Mouse (Mus musculus) hindbrain, embryonic 12.5 days (tissue): ENCODE measurements at regions not wholly inside any gene's neighbourhood (a gene's known extent, or its start where the extent isn't known, plus 50 kb on each side); places are given as distances from the start of the nearest gene placed in this dataset.

Source experiments
- ATAC-seq: fragments of 200-750 bp; cut with Nextera tagmentation; 2 replicates; pipeline ENCODE4 v1.8.0; 2017; ENCODE audit warnings: moderate TSS enrichment; ENCODE audit not compliant: low FRiP score
- H3K27ac ChIP-seq: fragments of 300-500 bp; sonication (generic); 2 replicates; pipeline ENCODE4 v1.5.1; 2016; ENCODE audit warnings: mild to moderate bottlenecking
- H3K27me3 ChIP-seq: fragments of 300-500 bp; sonication (generic); 2 replicates; pipeline ENCODE4 v1.6.1; 2016; ENCODE audit warnings: mild to moderate bottlenecking
- H3K36me3 ChIP-seq: fragments of 300-500 bp; sonication (generic); 2 replicates; pipeline ENCODE4 v1.6.1; 2016; ENCODE audit warnings: mild to moderate bottlenecking
- H3K4me1 ChIP-seq: fragments of 300-500 bp; sonication (generic); 2 replicates; pipeline ENCODE4 v1.6.1; 2016
- H3K4me2 ChIP-seq: fragments of 300-500 bp; sonication (generic); replicated peaks from 2 replicates; pipeline ENCODE4 v1.6.1; 2016; ENCODE audit warnings: mild to moderate bottlenecking
- H3K4me3 ChIP-seq: fragments of 300-500 bp; sonication (generic); 2 replicates; pipeline ENCODE4 v1.5.1; 2016; ENCODE audit warnings: mild to moderate bottlenecking
- H3K9ac ChIP-seq: fragments of 300-500 bp; sonication (generic); 2 replicates; pipeline ENCODE4 v1.6.1; 2016; ENCODE audit warnings: mild to moderate bottlenecking, moderate library complexity
- H3K9me3 ChIP-seq: fragments of 300-500 bp; sonication (generic); replicated peaks from 2 replicates; pipeline ENCODE4 v1.6.1; 2016; ENCODE audit warnings: mild to moderate bottlenecking
- WGBS: fragments of 180-500 bp; shearing (Covaris S2); methylation state at CpG from one replicate; pipeline ENCODE4 v1.1.7; 2016; 5-methylcytosine and 5-hydroxymethylcytosine counted together

DNA sequence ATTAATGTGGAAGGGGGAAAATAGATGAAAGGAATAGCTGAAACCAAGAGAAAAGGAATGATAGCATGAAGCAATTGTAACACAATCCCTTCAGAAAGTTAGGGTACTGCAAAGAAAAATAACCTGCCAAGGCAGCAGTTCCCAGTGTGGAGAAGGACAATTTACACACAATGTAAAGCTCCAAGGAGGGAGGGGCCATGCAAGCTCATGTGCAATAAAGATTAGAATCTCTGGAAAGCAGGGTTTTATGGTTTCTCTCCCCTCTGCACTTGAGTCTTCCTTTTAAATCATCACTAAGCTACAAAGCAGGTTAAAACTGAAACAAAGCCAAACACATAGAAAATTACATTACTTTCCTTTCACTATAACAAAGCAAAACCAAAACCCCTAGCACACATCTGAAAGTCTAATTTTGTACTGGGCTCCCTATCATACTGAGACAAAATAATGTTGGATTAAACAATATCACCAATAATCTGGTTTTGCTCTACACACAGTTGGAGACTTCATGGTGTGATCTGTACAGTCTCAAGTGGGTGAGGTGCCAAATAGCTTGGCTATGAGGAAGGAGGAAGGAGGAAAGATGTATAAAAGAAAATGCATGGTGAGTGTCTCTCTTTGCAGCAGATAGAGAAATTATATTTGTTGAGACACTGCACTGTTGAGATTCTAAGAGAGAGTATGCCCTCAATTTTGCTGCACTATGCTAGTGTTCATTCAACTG, 840.9 kb downstream of the Nova1 start:
- Histone ChIP-seq H3K27ac (no peak overlapping the region), H3K36me3 (no peaks in the 10 kb centered on the region), H3K4me3 (no peak overlapping the region), H3K27me3 (no peaks in the 10 kb centered on the region), H3K9ac (no peak overlapping the region), H3K4me2 (no peak overlapping the region), H3K9me3 (no peaks in the 10 kb centered on the region), H3K4me1 (no peaks in the 10 kb centered on the region)
- no peak for ATAC-seq

DNA sequence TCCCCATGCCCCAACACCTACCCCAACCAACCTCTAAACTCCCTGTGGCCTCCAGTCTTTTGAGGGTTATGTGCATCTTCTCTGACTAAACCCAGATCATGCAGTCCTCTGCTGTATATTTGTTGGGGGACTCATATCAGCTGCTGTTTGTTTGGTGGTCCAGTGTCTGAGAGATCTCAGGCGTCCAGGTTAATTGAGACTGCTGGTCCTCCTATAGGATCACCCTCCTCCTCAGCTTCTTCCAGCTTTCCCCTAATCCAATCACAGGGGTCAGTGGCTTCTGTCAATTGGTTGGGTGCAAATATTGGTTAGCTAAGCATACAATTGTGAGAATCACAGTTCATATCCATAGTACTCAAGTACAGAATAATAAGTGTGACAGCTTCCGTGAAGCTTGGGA, 842.9 kb downstream of the Nova1 start:
- Histone ChIP-seq H3K4me2 (no peak overlapping the region), H3K9ac (no peak overlapping the region)
- 74% methylated on average over 2 of the region's 2 CpGs for WGBS

DNA sequence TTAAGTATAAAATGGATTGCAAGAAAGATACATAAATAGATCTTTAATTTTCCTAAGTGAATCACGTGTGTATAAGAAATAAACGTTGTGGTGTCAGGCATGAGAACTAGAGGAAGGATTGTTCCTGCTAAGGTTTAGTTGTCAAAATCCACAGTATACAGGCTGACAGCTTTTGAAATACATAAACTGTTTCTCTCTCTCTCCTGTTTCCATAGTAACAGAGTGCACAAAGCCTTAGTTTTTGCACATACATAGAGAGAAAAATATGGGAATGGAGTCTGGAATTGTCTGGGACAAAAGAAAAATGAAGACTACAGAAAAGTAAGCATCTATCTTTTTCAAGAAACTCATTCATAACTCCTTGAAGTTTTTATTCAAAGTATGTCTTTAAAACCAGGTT, 848.3 kb downstream of the Nova1 start:
- ATAC-seq = no peak
- WGBS = 61% methylated on average over 2 of the region's 2 CpGs

More for the DNA sequence above, 842.9 kb downstream of the Nova1 start:
- Histone ChIP-seq H3K4me1 (no peaks in the 10 kb centered on the region), H3K36me3 (no peaks in the 10 kb centered on the region), H3K9me3 (no peaks in the 10 kb centered on the region), H3K27me3 (no peaks in the 10 kb centered on the region), H3K4me3 (no peak overlapping the region), H3K27ac (no peak overlapping the region)
- ATAC-seq = no peak

DNA sequence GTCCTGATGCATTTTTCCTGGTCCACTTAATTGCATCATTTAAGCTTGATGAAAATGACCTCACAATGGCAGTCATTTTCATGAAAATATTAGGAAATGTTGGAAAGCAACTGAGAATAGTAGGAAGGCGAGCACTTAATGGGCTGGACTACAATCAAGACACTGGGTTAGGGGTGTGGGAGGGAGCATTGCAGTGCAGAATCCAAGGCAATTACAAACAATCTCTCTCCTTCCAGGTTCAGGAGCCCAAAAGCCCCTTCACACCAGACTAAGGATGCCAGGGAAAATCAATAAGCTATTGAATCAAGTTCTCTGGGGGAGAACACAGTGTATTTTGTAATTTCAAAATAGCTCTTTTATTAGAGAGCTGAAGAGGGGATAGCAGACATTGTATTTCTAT, 848.8 kb downstream of the Nova1 start:
- no peaks in the 10 kb centered on the region for H3K4me1 ChIP-seq
- no peaks in the 10 kb centered on the region for H3K36me3 ChIP-seq
- no peak overlapping the region for H3K9ac ChIP-seq
- no peaks in the 10 kb centered on the region for H3K9me3 ChIP-seq
- H3K4me3 ChIP-seq = no peak overlapping the region
- no peak for ATAC-seq
- 67% methylated on average over 1 of the region's 1 CpGs for WGBS
- no peaks in the 10 kb centered on the region for H3K27me3 ChIP-seq
- H3K27ac ChIP-seq = no peak overlapping the region
- H3K4me2 ChIP-seq = no peak overlapping the region

More for the DNA sequence above, 848.3 kb downstream of the Nova1 start:
- Histone ChIP-seq H3K4me1 (no peaks in the 10 kb centered on the region), H3K4me3 (no peak overlapping the region), H3K27me3 (no peaks in the 10 kb centered on the region), H3K9me3 (no peaks in the 10 kb centered on the region), H3K27ac (no peak overlapping the region), H3K9ac (no peak overlapping the region), H3K4me2 (no peak overlapping the region), H3K36me3 (no peaks in the 10 kb centered on the region)

DNA sequence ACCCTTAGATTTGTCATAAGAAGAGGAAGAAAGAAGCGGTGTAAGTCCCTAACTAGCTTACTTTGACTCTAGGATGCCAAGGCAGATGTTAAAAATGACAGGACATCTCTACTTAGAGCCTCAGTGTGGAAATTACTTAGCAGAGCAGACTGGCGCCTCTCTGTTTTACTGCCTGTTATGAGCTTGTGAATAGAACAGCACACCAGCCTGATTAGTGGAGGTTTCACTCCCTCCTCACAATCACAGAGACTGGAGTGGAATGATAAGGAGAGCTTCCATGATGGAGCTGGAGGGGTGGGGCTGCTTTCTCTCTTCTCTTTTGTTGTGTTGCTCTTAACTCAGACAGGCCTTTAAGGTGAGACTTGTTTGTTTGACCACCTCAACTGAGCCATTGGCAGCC, 871.8 kb downstream of the Nova1 start:
- H3K4me2 ChIP-seq = no peak overlapping the region
- H3K4me1 ChIP-seq = no peaks in the 10 kb centered on the region
- 76% methylated on average over 2 of the region's 2 CpGs for WGBS
- no peak for ATAC-seq
- no peak overlapping the region for H3K27ac ChIP-seq
- H3K9me3 ChIP-seq = no peaks in the 10 kb centered on the region
- no peak overlapping the region for H3K4me3 ChIP-seq
- H3K9ac ChIP-seq = no peak overlapping the region
- no peaks in the 10 kb centered on the region for H3K36me3 ChIP-seq
- no peaks in the 10 kb centered on the region for H3K27me3 ChIP-seq

DNA sequence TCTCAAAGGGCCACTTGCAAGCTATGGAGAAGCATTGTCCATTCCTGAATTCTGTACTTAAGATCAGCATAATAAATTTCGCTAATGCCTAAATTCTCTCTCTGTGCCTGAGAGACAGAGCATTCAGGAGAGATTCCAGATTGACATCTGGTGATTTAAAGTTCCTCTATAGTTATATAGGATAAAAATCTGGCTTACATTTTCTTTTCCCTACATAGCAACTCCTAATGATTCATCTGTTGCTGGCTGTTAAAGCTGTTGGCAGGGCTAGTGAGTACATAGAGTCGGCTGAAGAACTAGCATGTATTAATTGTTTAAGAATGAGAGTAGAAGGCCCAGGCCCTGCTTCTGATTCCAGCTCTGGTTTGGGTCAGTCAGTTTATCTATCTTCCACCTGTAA, 870.0 kb upstream of the Stxbp6 start:
- no peak for ATAC-seq
- Histone ChIP-seq H3K9ac (no peak overlapping the region), H3K4me1 (no peaks in the 10 kb centered on the region), H3K27ac (no peak overlapping the region), H3K4me2 (no peak overlapping the region), H3K9me3 (no peaks in the 10 kb centered on the region), H3K36me3 (no peaks in the 10 kb centered on the region), H3K4me3 (no peak overlapping the region), H3K27me3 (no peaks in the 10 kb centered on the region)
- WGBS = 73% methylated on average over 2 of the region's 2 CpGs

DNA sequence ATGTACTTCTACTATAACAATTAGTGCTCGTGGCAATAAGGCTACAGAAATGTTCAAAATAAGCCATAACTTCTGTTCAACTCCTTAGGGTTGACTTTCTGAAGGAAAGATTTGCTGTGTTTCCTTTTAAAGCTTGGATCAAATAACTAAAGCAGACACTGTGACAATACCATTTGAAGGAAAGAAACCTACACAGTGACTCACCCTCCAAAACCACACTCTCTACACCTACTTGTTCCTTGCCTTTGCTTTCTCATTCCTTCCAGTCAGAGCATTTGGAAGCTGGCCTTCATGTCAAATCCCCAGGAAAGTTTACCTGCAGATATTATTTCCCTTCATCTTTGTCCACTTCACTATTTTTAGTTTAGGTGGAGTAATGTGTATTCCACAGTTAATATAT, 867.9 kb upstream of the Stxbp6 start:
- no peaks in the 10 kb centered on the region for H3K4me1 ChIP-seq
- no peak for ATAC-seq
- no peak overlapping the region for H3K9ac ChIP-seq
- no peaks in the 10 kb centered on the region for H3K27me3 ChIP-seq
- no peaks in the 10 kb centered on the region for H3K36me3 ChIP-seq
- H3K4me2 ChIP-seq = no peak overlapping the region
- no peaks in the 10 kb centered on the region for H3K9me3 ChIP-seq
- H3K27ac ChIP-seq = no peak overlapping the region
- H3K4me3 ChIP-seq = no peak overlapping the region
- 68% methylated on average over 1 of the region's 1 CpGs for WGBS

DNA sequence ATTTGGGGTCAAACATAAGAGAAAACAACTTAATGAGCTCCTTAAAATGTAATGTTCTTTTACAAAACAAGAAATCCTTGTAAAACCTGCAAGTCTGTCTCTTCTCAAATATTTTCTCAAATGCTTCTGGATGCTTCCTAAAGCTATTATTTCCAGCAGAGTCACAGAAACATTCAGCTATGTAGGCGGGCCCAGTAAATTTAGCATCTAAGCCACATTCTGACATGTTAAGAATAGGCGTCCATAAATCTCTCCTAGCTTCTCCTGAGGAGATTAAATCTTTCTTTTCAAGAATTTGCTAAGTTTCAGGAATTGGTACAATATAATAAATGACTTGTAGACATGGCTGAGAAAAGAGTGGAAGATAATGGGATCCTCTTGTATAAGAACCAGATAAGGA, 858.9 kb upstream of the Stxbp6 start:
- no peak for ATAC-seq
- Histone ChIP-seq H3K27ac (no peak overlapping the region), H3K4me3 (no peak overlapping the region), H3K9ac (no peak overlapping the region), H3K9me3 (no peaks in the 10 kb centered on the region), H3K36me3 (no peaks in the 10 kb centered on the region), H3K27me3 (no peaks in the 10 kb centered on the region), H3K4me2 (no peak overlapping the region), H3K4me1 (no peaks in the 10 kb centered on the region)
- 73% methylated on average over 2 of the region's 2 CpGs for WGBS

DNA sequence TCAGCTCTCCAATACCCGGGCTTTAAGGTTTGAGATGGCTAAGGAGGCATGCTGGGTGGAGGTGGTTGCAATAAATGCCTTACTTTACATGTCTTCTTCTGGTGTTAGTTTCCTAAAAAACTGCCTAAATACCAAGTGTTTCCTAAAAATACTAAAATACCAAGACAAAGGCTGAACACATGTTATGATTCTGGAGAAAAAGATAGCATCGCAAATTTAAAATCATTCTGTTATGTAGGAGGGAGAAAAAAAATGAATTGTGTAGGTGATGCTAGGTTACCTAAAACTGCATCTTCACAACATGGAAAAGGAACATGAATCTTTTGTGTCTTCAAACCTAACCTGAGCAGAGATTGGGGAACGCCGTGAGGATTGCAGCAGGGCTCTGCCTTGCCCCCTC, 857.7 kb upstream of the Stxbp6 start:
- 87% methylated on average over 4 of the region's 4 CpGs for WGBS

DNA sequence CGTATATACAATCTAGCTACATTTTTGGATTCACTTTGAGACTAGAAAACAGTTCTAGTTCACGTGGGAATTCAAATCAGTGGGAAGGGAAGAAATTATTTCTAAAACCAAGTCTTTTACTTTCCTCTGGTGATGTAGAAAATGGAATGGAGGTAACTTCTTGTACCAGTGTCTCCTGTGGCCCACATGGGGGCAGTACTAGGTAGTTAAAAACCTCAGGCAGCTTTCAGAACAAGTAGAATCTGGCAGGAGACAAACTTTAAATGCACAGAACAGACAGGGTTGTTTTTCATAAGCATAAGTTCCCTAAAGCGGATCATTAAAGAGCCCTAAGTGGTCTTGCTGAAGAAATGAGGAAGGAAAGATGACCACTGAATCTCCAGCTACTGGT, 855.2 kb upstream of the Stxbp6 start:
- Histone ChIP-seq H3K27me3 (no peaks in the 10 kb centered on the region), H3K9me3 (no peaks in the 10 kb centered on the region), H3K4me3 (no peak overlapping the region), H3K4me2 (no peak overlapping the region), H3K36me3 (no peaks in the 10 kb centered on the region), H3K9ac (no peak overlapping the region), H3K4me1 (no peaks in the 10 kb centered on the region), H3K27ac (no peak overlapping the region)
- ATAC-seq = peak; percentile 74
- 47% methylated on average over 3 of the region's 3 CpGs for WGBS

More for the DNA sequence above, 857.7 kb upstream of the Stxbp6 start:
- Histone ChIP-seq H3K4me3 (no peak overlapping the region), H3K9ac (no peak overlapping the region), H3K4me2 (no peak overlapping the region), H3K9me3 (no peaks in the 10 kb centered on the region), H3K27ac (no peak overlapping the region), H3K36me3 (no peaks in the 10 kb centered on the region), H3K27me3 (no peaks in the 10 kb centered on the region), H3K4me1 (no peaks in the 10 kb centered on the region)
- no peak for ATAC-seq

DNA sequence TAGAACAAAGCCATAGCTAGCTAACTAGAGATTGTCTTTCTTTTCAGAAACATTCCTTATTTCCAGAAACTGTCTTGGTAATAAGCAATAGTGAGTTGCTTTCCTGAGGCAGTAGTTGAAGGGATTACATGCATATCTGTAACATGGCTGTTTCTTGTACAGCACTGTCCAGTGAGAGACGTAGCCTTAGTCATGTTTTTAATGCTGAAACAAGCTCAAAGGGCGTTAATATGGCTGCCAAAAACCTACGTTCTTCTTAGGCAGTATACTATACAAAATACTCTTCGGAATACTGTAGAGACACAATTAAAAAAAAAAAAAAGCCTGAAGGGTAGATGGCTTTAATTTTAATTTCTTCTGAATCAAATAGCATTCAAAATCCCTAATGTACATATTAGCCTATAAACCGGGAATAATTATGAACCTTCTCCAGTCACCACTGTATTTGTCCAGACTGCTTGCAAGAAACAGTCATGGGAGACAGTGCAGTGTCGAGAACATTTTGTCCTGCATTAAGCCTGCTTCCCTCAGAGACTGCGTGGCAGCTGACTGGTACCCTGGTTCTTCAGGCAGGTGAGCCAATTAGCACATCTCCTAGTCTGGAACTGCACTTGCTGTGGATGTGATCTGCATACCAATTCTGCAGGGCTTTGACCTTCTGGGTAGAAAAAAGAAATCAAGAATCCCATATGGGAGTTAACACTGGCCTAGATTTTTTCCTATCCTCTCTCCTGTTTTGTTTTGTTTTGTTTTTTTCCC, 854.7 kb upstream of the Stxbp6 start:
- Histone ChIP-seq H3K27me3 (no peaks in the 10 kb centered on the region), H3K9me3 (no peaks in the 10 kb centered on the region), H3K4me3 (no peak overlapping the region), H3K27ac (peak overlapping the region; percentile 50), H3K4me2 (no peak overlapping the region), H3K9ac (no peak overlapping the region), H3K36me3 (no peaks in the 10 kb centered on the region), H3K4me1 (no peaks in the 10 kb centered on the region)
- ATAC-seq = peak; percentile 77
- WGBS = 71% methylated on average over 7 of the region's 7 CpGs
